Mouse (Mus musculus) kidney, embryonic 16.5 days (tissue): ENCODE data around the gene Npr1. TPM values are rescaled to one million over a fixed set of nuclear protein-coding genes. Genes with fewer than 3 reads are reported as not detected.

ENCODE experiments used
- ATAC-seq: fragments of 200-750 bp; cut with Nextera tagmentation; 2 replicates; pipeline ENCODE4 v1.8.0; 2017; ENCODE audit warnings: moderate TSS enrichment; ENCODE audit not compliant: low FRiP score, low TSS enrichment
- H3K27ac ChIP-seq: fragments of 300-500 bp; sonication (generic); 2 replicates; pipeline ENCODE4 v1.5.1; 2014; ENCODE audit warnings: low read length
- H3K27me3 ChIP-seq: fragments of 300-500 bp; sonication (generic); 2 replicates; pipeline ENCODE4 v1.6.1; 2014; ENCODE audit warnings: low read length, control low read depth, mixed read lengths; ENCODE audit not compliant: insufficient read depth
- H3K36me3 ChIP-seq: fragments of 300-500 bp; sonication (generic); 2 replicates; pipeline ENCODE4 v1.6.1; 2014; ENCODE audit warnings: low read length, control low read depth, mixed read lengths; ENCODE audit not compliant: insufficient read depth
- H3K4me1 ChIP-seq: fragments of 300-500 bp; sonication (generic); 2 replicates; pipeline ENCODE4 v1.6.1; 2014; ENCODE audit warnings: low read length, control low read depth, mixed read lengths; ENCODE audit not compliant: insufficient read depth
- H3K4me2 ChIP-seq: fragments of 300-500 bp; sonication (generic); replicated peaks from 2 replicates; pipeline ENCODE4 v1.6.1; 2014; ENCODE audit warnings: low read depth, low read length
- H3K4me3 ChIP-seq: fragments of 300-500 bp; sonication (generic); 2 replicates; pipeline ENCODE4 v1.5.1; 2014; ENCODE audit warnings: mild to moderate bottlenecking, low read length
- H3K9ac ChIP-seq: fragments of 300-500 bp; sonication (generic); replicated peaks from 2 replicates; pipeline ENCODE4 v1.6.1; 2014; ENCODE audit warnings: low read length
- H3K9me3 ChIP-seq: fragments of 300-500 bp; sonication (generic); 2 replicates; pipeline ENCODE4 v1.6.1; 2016; ENCODE audit warnings: low read length, control low read depth
- WGBS: fragments of 180-500 bp; shearing (Covaris S2); extraction: QIAGEN DNeasy Blood & Tissue Kit; methylation state at CpG from one replicate; pipeline ENCODE4 v1.1.7; 2014; 5-methylcytosine and 5-hydroxymethylcytosine counted together
- polyA plus RNA-seq: library from polyadenylated mRNA; unstranded; fragments of >200 nt; fragmentation: Nextera tagmentation; extraction: Ambion mirVana; gene quantifications from 2 replicates; pipeline ENCODE4 v1.2.1, GENCODE M21; 2015

Npr1 gene
- polyA plus RNA-seq, 1 experiment from 2014 or later = 20.0 TPM

GRCm38 (mm10) chr3:90446389-90447122, 19.1 kb downstream of the Npr1 start:
- peak overlapping the region; percentile 58 for H3K9ac ChIP-seq
- no peaks in the 10 kb centered on the region for H3K27me3 ChIP-seq
- no peaks in the 10 kb centered on the region for H3K36me3 ChIP-seq
- H3K9me3 ChIP-seq = no peaks in the 10 kb centered on the region
- H3K4me1 ChIP-seq = peaks cover 20% of the 10 kb centered on the region
- peak overlapping the region; percentile 96 for H3K27ac ChIP-seq
- peak overlapping the region; percentile 49 for H3K4me2 ChIP-seq
- under 1% methylated on average over 17 of the region's 17 CpGs for WGBS
- H3K4me3 ChIP-seq = peak overlapping the region; percentile 27
- peak; percentile 96 for ATAC-seq

GRCm38 (mm10) chr3:90445417-90446200, 20.1 kb downstream of the Npr1 start:
- H3K9me3 ChIP-seq = no peaks in the 10 kb centered on the region

DNA sequence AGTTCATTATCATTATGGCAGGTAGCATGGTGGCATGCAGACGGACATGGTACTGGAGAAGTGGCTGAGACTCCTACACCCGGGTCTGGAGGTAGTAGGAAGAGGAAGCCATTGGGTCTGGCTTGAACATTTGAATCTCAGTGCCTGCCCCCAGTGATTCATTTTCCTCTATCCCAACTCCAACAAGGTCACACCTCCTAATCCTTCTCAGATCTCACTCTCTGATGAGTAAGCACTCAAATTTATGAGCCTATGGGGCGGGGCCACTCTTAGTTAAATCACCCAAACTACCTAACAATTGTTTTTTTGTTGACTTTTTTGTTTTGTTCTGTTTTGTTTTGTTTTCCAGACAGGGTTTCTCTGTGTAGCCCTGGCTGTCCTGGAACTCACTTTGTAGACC, 21.7 kb downstream of the Npr1 start:
- no peaks in the 10 kb centered on the region for H3K9me3 ChIP-seq
- 91% methylated on average over 3 of the region's 3 CpGs for WGBS

More at GRCm38 (mm10) chr3:90445417-90446200, 20.1 kb downstream of the Npr1 start:
- no peak for ATAC-seq
- H3K27me3 ChIP-seq = no peaks in the 10 kb centered on the region
- peaks cover 18% of the 10 kb centered on the region for H3K4me1 ChIP-seq
- H3K27ac ChIP-seq = peak overlapping the region; percentile 96
- H3K4me3 ChIP-seq = peak overlapping the region; percentile 27; the same call in 1 of the 2 replicates
- H3K9ac ChIP-seq = no peak overlapping the region
- H3K4me2 ChIP-seq = peak overlapping the region; percentile 49
- no peaks in the 10 kb centered on the region for H3K36me3 ChIP-seq
- 59% methylated on average over 11 of the region's 11 CpGs for whole genome bisulfite sequencing

GRCm38 (mm10) chr3:90440756-90441155, 24.9 kb downstream of the Npr1 start:
- no peak overlapping the region for H3K4me2 ChIP-seq
- no peak overlapping the region for H3K27ac ChIP-seq
- H3K4me3 ChIP-seq = no peak overlapping the region
- ATAC-seq = no peak
- no peaks in the 10 kb centered on the region for H3K27me3 ChIP-seq
- H3K4me1 ChIP-seq = peaks cover 4% of the 10 kb centered on the region
- no peaks in the 10 kb centered on the region for H3K9me3 ChIP-seq
- no peak overlapping the region for H3K9ac ChIP-seq
- H3K36me3 ChIP-seq = no peaks in the 10 kb centered on the region
- 83% methylated on average over 2 of the region's 2 CpGs for WGBS

More for the DNA sequence above, 21.7 kb downstream of the Npr1 start:
- Histone ChIP-seq H3K4me2 (no peak overlapping the region), H3K9ac (no peak overlapping the region), H3K27ac (no peak overlapping the region), H3K27me3 (no peaks in the 10 kb centered on the region), H3K4me1 (peaks cover 18% of the 10 kb centered on the region), H3K4me3 (no peak overlapping the region), H3K36me3 (no peaks in the 10 kb centered on the region)
- ATAC-seq = no peak

GRCm38 (mm10) chr3:90437131-90437530, 28.5 kb downstream of the Npr1 start:
- H3K27me3 ChIP-seq = no peaks in the 10 kb centered on the region
- no peak overlapping the region for H3K4me3 ChIP-seq
- no peak for ATAC-seq
- H3K4me2 ChIP-seq = no peak overlapping the region
- 51% methylated on average over 4 of the region's 4 CpGs for WGBS
- no peak overlapping the region for H3K9ac ChIP-seq
- no peaks in the 10 kb centered on the region for H3K9me3 ChIP-seq
- no peak overlapping the region for H3K27ac ChIP-seq
- no peaks in the 10 kb centered on the region for H3K36me3 ChIP-seq
- peaks cover 7% of the 10 kb centered on the region for H3K4me1 ChIP-seq

DNA sequence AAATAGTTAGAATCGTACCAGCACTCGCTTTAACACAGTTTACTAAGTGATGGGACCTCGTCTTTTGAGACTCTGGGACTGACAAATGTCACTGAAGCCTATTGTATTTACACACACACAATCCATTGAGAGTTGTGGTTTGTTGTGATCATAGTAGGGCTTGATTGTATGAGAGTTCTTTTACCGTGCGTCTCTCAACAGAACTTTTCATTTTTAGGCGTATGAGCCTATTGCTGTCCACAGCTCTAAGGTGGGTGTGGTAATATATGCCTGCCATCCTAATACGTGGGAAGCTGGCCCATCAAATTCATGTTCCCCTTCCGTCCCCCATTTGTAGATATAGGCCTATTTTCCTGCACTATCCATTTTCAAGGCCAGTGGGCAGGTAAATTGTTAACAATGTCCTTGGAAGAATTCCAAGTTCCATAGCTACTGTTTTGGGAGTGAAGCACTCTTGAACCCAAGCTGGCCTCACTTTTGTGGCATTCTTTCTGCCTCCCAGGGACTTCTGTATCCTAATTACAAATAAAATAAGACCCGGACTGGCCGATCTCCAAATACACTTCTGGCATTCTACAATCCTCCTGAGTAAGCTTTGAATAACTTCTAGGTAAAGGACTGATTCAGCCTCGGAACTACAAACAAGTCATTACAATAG, 31.5 kb downstream of the Npr1 start:
- H3K4me1 ChIP-seq = peaks cover 29% of the 10 kb centered on the region
- no peaks in the 10 kb centered on the region for H3K36me3 ChIP-seq
- H3K9ac ChIP-seq = peak overlapping the region; percentile 71
- H3K4me3 ChIP-seq = peak overlapping the region; percentile 86
- H3K27me3 ChIP-seq = no peaks in the 10 kb centered on the region
- 43% methylated on average over 11 of the region's 11 CpGs for WGBS
- H3K4me2 ChIP-seq = peak overlapping the region; percentile 68
- H3K9me3 ChIP-seq = no peaks in the 10 kb centered on the region
- no peak for ATAC-seq
- H3K27ac ChIP-seq = peak overlapping the region; percentile 99

- H3K4me3 ChIP-seq = peak within 1 kb of the TSS; percentile 86
- peak within 1 kb of the TSS; percentile 93 for H3K9ac ChIP-seq
- WGBS = under 1% methylated on average over 52 of the region's 52 CpGs
- peak; percentile 100 for ATAC-seq
- H3K36me3 ChIP-seq = no peaks in the 10 kb centered on the region
- peak within 1 kb of the TSS; percentile 97 for H3K4me2 ChIP-seq
- H3K4me1 ChIP-seq = peaks cover 35% of the 10 kb centered on the region
- no peaks in the 10 kb centered on the region for H3K9me3 ChIP-seq
- H3K27me3 ChIP-seq = no peaks in the 10 kb centered on the region
- H3K27ac ChIP-seq = peak within 1 kb of the TSS; percentile 99
Measured at GRCm38 (mm10) chr3:90433381-90434020, 32.2 kb downstream of the Npr1 start, which contains the start of gene Ints3. TSS of gene Ints3 (minus strand) at chr3:90433622.

GRCm38 (mm10) chr3:90432811-90433219, 32.9 kb downstream of the Npr1 start:
- ATAC-seq = peak; percentile 32
- peak overlapping the region; percentile 86 for H3K4me3 ChIP-seq
- H3K36me3 ChIP-seq = no peaks in the 10 kb centered on the region
- H3K27ac ChIP-seq = peak overlapping the region; percentile 99
- H3K4me2 ChIP-seq = peak overlapping the region; percentile 97
- no peaks in the 10 kb centered on the region for H3K9me3 ChIP-seq
- peaks cover 41% of the 10 kb centered on the region for H3K4me1 ChIP-seq
- WGBS = 2% methylated on average over 12 of the region's 12 CpGs
- H3K27me3 ChIP-seq = no peaks in the 10 kb centered on the region
- H3K9ac ChIP-seq = peak overlapping the region; percentile 93

- H3K9me3 ChIP-seq = no peaks in the 10 kb centered on the region
- H3K4me2 ChIP-seq = peak overlapping the region; percentile 97
- H3K9ac ChIP-seq = peak overlapping the region; percentile 93
- WGBS = 6% methylated on average over 2 of the region's 2 CpGs
- H3K36me3 ChIP-seq = no peaks in the 10 kb centered on the region
- no peak for ATAC-seq
- H3K4me1 ChIP-seq = peaks cover 45% of the 10 kb centered on the region
- peak overlapping the region; percentile 99; the same call in 1 of the 2 replicates for H3K27ac ChIP-seq
- H3K27me3 ChIP-seq = no peaks in the 10 kb centered on the region
- peak overlapping the region; percentile 86 for H3K4me3 ChIP-seq
Measured at GRCm38 (mm10) chr3:90432348-90432747, 33.3 kb downstream of the Npr1 start.
